Mouse (Mus musculus): ENCODE results near the gene Abce1.

GRCm38 (mm10) chr8:79676461-79676860 lies 35.1 kb downstream of the Abce1 start:
- TF ChIP-seq MAFK (IDR thresholded peaks at IDR 0.05; ENCODE audit: insufficient replicate concordance, low read length) (no peak), CTCF (conservative IDR thresholded peaks at IDR 0.05 in 1 of 2, IDR thresholded peaks at IDR 0.05 in 1 of 2; ENCODE audit: low read depth in 2 of 2, low read length in 2 of 2) (no peak), POLR2A (IDR thresholded peaks at IDR 0.05; ENCODE audit: low read depth, low read length) (no peak), USF2 (conservative IDR thresholded peaks at IDR 0.05; ENCODE audit: low read depth, low read length) (no peak), SIN3A (IDR thresholded peaks at IDR 0.05; ENCODE audit: low read length) (no peak)

Data from CH12.LX (cell line).